Mouse (Mus musculus) limb, embryonic 11.5 days (tissue): ENCODE measurements at regions not wholly inside any gene's neighbourhood (a gene's known extent, or its start where the extent isn't known, plus 50 kb on each side); places are given as distances from the start of the nearest gene placed in this dataset.

ENCODE experiments used
- ATAC-seq: fragments of 200-750 bp; cut with Nextera tagmentation; 2 replicates; pipeline ENCODE4 v1.8.0; 2017; ENCODE audit warnings: low read depth; ENCODE audit not compliant: insufficient number of reproducible peaks, low FRiP score, low TSS enrichment
- DNase-seq: peaks from one replicate; pipeline ENCODE4 v3.0.0-alpha.2; 2015; ENCODE audit warnings: low spot score
- H3K27ac ChIP-seq: fragments of 300-500 bp; sonication (generic); replicated peaks from 2 replicates; pipeline ENCODE4 v1.5.1; 2014; ENCODE audit warnings: low read depth, mild to moderate bottlenecking, low read length
- H3K27me3 ChIP-seq: fragments of 300-500 bp; sonication (generic); 2 replicates; pipeline ENCODE4 v1.6.1; 2014; ENCODE audit warnings: mild to moderate bottlenecking, low read length, mixed read lengths; ENCODE audit not compliant: control insufficient read depth, insufficient read depth
- H3K36me3 ChIP-seq: fragments of 300-500 bp; sonication (generic); 2 replicates; pipeline ENCODE4 v1.6.1; 2014; ENCODE audit warnings: mild to moderate bottlenecking, low read length, moderate library complexity, mixed read lengths; ENCODE audit not compliant: control insufficient read depth, insufficient read depth
- H3K4me1 ChIP-seq: fragments of 300-500 bp; sonication (generic); 2 replicates; pipeline ENCODE4 v1.6.1; 2014; ENCODE audit warnings: low read length, mixed read lengths; ENCODE audit not compliant: control insufficient read depth, insufficient read depth
- H3K4me2 ChIP-seq: fragments of 300-500 bp; sonication (generic); 2 replicates; pipeline ENCODE4 v1.6.1; 2014; ENCODE audit warnings: low read depth, mild to moderate bottlenecking, moderate library complexity; ENCODE audit not compliant: severe bottlenecking
- H3K4me3 ChIP-seq: fragments of 300-500 bp; sonication (generic); 2 replicates; pipeline ENCODE4 v1.5.1; 2014; ENCODE audit warnings: low read depth, low read length
- H3K9ac ChIP-seq: fragments of 300-500 bp; sonication (generic); 2 replicates; pipeline ENCODE4 v1.6.1; 2014; ENCODE audit warnings: mild to moderate bottlenecking, low read length
- H3K9me3 ChIP-seq: fragments of 300-500 bp; sonication (generic); 2 replicates; pipeline ENCODE4 v1.6.1; 2016; ENCODE audit warnings: low read length; ENCODE audit not compliant: control insufficient read depth
- WGBS: fragments of 180-500 bp; shearing (Covaris S2); extraction: QIAGEN DNeasy Blood & Tissue Kit; methylation state at CpG from one replicate; pipeline ENCODE4 v1.1.7; 2014; 5-methylcytosine and 5-hydroxymethylcytosine counted together

DNA sequence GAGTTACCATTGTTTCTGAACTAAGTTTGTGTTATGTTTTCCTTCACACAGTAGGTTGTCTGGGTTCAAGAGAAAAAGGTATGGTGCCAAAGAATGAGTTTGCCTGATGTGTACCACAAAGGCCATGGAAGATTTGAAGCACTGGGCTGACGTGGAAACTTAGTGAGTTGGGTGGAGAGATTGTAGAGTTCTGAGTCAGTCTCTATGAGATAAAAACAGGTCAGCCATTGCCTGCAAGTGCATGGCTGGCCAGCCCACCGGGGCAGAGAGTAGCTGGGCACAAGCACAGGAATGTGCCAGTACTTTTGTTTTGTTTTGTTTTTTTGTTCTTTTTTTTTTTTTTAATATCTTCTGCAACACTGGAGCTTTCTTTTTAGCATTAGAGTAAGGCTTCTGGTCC, 541.2 kb upstream of the A830018L16Rik start:
- no peak for DNase-seq
- Histone ChIP-seq H3K27me3 (no peaks in the 10 kb centered on the region), H3K9me3 (no peaks in the 10 kb centered on the region), H3K4me2 (no peak overlapping the region), H3K4me1 (no peaks in the 10 kb centered on the region), H3K36me3 (no peaks in the 10 kb centered on the region), H3K27ac (no peak overlapping the region), H3K9ac (no peak overlapping the region), H3K4me3 (no peak overlapping the region)
- ATAC-seq, result no peak
- 80% methylated on average over 2 of the region's 2 CpGs for WGBS

DNA sequence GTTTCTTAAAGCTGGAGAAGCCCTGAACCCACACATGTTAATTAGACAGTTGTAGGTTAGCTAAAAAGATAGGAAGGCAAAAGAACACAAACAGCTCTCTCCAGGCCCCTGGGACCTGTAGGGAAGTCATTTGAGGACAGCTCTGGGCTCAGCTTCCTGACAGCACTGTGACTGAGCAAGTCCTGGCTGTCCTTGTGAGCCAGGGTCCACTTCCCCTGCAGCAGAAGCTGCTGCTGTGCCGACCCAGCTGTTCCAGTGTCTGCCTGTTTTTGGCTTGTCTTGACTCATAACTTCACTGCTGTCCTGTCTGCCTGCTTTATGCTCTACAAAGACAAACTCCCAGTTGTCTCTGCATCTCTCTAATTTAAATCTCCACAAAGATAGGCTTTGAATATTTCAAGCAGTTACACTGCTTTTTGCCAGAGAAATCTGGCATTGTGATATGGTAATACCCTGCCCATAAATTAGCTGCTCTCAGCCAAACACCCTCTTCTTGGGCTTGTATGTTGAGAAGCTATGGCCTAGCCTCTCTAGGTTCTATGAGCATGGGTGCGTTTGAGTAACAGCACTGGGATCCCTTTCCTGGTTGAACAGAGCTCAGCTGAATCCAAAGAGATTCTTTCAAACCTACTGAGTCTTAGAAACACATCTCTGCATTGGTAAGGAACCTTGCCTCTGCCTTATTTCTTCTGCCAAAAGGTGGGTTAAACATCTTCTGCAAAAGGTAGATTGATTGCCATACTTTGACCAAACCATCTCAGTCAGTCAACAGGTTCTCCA, 536.3 kb upstream of the A830018L16Rik start:
- ATAC-seq, result no peak
- H3K4me3 ChIP-seq, result no peak overlapping the region
- no peak overlapping the region for H3K9ac ChIP-seq
- no peak for DNase-seq
- H3K27ac ChIP-seq, result no peak overlapping the region
- H3K27me3 ChIP-seq, result no peaks in the 10 kb centered on the region
- H3K9me3 ChIP-seq, result no peaks in the 10 kb centered on the region
- no peak overlapping the region for H3K4me2 ChIP-seq
- 49% methylated on average over 2 of the region's 2 CpGs for WGBS
- no peaks in the 10 kb centered on the region for H3K4me1 ChIP-seq
- no peaks in the 10 kb centered on the region for H3K36me3 ChIP-seq

DNA sequence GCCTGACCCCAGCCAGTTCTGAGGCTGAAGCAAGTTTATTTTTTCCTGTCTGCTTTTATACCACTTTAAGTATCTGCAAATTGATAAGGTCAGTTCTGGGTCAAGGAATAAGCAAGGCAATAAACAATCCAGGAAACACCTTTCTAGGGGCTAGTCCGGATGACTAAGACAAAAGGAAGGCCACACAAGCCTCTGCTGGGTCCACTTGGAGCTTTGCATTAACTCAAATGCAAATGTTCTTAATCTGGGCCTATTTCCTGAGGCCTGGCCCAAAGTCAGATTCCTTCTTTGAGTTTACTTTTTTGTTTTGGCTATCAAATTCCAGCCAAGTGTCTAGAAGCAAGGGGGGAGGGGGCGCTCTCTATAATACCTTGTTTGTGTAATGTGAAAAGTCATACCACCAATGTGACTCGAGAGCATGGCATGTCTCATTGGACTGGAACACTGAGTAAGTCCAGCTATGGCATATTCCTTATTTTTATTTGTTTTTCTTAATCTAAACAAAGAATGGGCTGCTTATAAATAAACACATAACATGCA, 535.6 kb upstream of the A830018L16Rik start:
- no peak overlapping the region for H3K27ac ChIP-seq
- no peaks in the 10 kb centered on the region for H3K9me3 ChIP-seq
- no peak for DNase-seq
- no peak overlapping the region for H3K4me2 ChIP-seq
- WGBS, result 52% methylated on average over 3 of the region's 3 CpGs
- no peak for ATAC-seq
- no peak overlapping the region for H3K9ac ChIP-seq
- no peak overlapping the region for H3K4me3 ChIP-seq
- no peaks in the 10 kb centered on the region for H3K4me1 ChIP-seq
- no peaks in the 10 kb centered on the region for H3K27me3 ChIP-seq
- H3K36me3 ChIP-seq, result no peaks in the 10 kb centered on the region

DNA sequence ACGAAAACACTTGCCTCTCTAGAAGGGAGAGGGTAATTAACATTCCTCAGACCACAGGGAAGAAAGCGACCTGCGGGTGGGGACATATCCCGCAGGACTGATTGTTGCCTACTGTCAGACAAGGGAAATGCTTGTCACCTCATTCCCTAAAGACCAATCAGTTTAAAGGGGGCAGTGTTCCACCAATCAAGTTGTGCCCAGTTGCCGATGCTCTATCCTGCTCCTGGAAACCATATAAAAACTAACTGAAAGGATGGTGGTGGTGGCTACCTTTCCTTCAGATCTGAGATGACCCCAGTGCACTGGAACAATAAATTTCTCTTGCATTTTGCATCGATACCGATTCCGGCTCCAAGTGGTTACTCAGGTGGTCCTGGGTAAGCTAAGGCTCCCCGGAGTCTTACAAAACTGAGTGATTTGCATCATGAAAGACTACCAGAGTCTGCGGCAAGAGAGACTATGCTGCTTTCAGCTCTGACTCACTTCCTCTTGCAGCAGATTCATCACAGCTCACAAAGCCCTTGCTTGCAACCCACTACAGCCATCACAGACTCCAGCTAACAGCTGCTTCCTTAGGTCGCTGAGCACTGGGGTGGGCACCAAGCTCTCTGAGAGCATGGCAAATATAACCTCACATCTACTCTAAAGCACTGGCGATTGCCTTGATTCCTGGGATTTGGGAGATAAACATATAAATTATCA, 533.7 kb upstream of the A830018L16Rik start:
- WGBS, result 66% methylated on average over 12 of the region's 12 CpGs
- ATAC-seq (no peak), DNase-seq (no peak)
- Histone ChIP-seq H3K27me3 (no peaks in the 10 kb centered on the region), H3K9me3 (no peaks in the 10 kb centered on the region), H3K27ac (no peak overlapping the region), H3K4me2 (no peak overlapping the region), H3K36me3 (no peaks in the 10 kb centered on the region), H3K9ac (no peak overlapping the region), H3K4me3 (no peak overlapping the region), H3K4me1 (no peaks in the 10 kb centered on the region)

DNA sequence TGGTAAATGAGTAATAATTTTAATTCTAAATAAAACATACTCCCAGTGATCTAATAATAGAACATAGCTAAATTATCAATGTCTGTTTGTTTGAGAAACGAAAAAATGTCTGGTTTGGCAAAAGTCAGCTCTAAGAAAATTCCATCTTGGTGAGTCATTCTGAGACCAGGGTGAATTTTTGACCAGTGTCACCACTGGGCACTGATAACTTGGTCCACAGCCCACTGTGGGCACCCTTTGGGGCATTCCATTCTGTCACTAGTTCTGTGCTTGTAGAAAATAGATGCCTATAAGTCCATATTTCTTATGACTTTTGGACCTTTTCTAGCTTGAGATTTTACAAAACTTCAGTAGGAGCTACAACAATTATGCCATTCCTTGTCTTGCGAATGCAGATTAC, 515.1 kb upstream of the A830018L16Rik start:
- Histone ChIP-seq H3K9ac (no peak overlapping the region), H3K4me1 (no peaks in the 10 kb centered on the region), H3K9me3 (no peaks in the 10 kb centered on the region), H3K36me3 (no peaks in the 10 kb centered on the region), H3K4me3 (no peak overlapping the region), H3K4me2 (no peak overlapping the region), H3K27me3 (no peaks in the 10 kb centered on the region), H3K27ac (no peak overlapping the region)
- DNase-seq (no peak), ATAC-seq (no peak)
- 84% methylated on average over 2 of the region's 2 CpGs for WGBS

DNA sequence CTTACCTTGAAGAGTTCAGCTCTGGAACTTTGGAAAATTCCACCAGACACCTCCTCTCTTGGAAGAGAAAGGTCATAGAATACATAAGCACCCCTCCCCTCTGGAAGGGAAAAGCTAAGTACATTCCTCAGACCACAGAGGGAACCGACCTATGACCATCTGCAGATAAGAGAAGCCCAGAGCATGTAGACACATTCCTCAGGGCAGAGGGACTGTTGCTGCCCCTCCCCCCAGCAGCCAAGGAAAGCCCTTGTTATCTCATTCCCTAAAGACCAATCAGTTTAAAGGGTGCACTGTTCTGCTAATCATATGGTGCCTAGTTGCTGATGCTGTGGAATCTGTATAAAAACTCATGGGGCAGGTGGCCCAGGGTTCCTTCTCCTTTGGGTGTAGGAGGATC, 511.2 kb upstream of the A830018L16Rik start:
- Histone ChIP-seq H3K4me2 (no peak overlapping the region), H3K27ac (no peak overlapping the region), H3K36me3 (no peaks in the 10 kb centered on the region), H3K4me1 (no peaks in the 10 kb centered on the region), H3K4me3 (no peak overlapping the region), H3K27me3 (no peaks in the 10 kb centered on the region), H3K9ac (no peak overlapping the region), H3K9me3 (no peaks in the 10 kb centered on the region)
- DNase-seq, result no peak
- 54% methylated on average over 1 of the region's 1 CpGs for WGBS
- ATAC-seq, result no peak

DNA sequence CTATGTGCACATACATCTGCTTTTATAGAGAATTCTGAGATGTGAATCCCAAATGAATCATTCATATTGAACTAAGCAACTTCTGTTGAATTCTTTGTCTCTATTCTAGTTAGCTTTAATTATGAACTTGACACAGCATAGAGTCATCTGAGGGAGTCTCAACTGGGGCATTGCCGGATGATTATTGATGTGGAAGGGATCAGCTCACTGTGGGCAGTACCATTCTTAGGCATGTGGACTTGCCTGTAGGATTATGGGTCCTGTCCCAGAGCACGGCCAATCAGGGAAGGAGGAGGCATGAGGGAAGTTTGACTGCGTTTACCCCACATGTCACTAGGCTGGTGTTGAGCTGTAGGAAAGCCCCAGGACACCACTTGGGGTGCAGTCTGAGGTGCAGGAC, 493.9 kb upstream of the A830018L16Rik start:
- Histone ChIP-seq H3K4me3 (no peak overlapping the region), H3K4me1 (no peaks in the 10 kb centered on the region), H3K9ac (no peak overlapping the region), H3K9me3 (no peaks in the 10 kb centered on the region), H3K36me3 (no peaks in the 10 kb centered on the region), H3K4me2 (no peak overlapping the region), H3K27ac (no peak overlapping the region), H3K27me3 (no peaks in the 10 kb centered on the region)
- WGBS, result 88% methylated on average over 3 of the region's 3 CpGs
- DNase-seq, result no peak
- ATAC-seq, result no peak

DNA sequence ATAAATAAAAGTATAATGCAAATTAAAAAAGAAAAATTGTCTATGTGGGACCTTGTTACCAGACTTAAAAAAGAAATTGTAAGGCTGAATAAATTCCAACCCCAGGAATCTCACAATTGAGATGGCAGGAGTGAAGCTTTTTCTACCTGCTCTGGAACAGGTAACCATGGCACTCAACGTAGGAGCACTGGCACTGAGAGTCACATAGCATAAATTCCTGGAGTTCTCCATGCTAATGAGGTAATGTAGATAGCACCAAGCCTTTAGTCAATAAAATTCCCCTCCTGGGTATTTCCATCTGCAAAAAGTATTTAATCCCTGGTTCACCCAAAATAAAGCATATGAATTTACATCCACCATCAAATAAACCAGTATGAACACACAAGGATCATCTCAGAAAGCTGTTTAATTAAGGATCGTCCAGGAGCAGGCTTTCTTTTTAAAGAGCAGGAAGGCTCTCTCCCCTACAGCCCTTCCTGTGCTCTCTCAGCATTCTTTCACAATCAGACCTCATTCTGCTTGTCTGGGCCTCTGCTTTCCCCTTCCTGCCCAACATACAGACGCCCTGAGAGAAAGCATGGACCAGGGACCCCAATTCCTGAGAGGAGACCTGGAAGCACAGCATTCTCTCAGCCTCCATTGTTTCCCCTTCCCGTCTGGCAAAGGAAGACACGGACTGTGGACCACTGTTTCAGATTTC, 481.4 kb upstream of the A830018L16Rik start:
- no peaks in the 10 kb centered on the region for H3K27me3 ChIP-seq
- 69% methylated on average over 5 of the region's 5 CpGs for WGBS
- no peak overlapping the region for H3K4me3 ChIP-seq
- no peak overlapping the region for H3K27ac ChIP-seq
- H3K36me3 ChIP-seq, result no peaks in the 10 kb centered on the region
- no peak overlapping the region for H3K4me2 ChIP-seq
- no peak for DNase-seq
- H3K4me1 ChIP-seq, result no peaks in the 10 kb centered on the region
- no peak for ATAC-seq
- no peaks in the 10 kb centered on the region for H3K9me3 ChIP-seq
- no peak overlapping the region for H3K9ac ChIP-seq
